Mouse (Mus musculus) erythroblast, embryonic 14.5 days (primary cell): Measurements from ENCODE around the gene Dmd.

Experiments
- GATA1 ChIP-seq: IDR thresholded peaks from 2 replicates; pipeline ENCODE4 v1.6.1; 2012; ENCODE audit warnings: low read length, inconsistent platforms, mixed read lengths
- TAL1 ChIP-seq: IDR thresholded peaks from 3 replicates; pipeline ENCODE4 v1.6.1; 2012; ENCODE audit warnings: low read length, inconsistent platforms, mixed read lengths

DNA sequence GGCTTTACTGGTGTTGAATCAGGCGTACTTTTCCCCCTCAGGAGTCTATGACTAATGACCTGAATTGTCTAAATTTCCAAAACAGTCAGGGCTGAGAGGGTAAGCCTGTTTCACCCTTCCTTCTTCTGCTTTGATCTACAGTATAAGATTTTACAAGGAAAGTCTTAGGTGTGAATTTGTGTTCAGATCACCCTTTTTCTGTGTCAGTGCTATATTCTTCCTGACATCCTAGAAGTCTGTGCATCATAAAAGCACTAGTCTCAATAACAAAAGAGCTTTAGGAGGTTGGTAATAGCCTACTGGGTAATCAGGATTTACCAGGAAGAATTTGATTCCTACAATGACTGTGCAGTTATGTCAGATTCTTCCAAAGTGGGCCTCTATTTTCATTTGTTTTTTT is 101.5 kb downstream of the Dmd start:
- TF ChIP-seq GATA1 (no peak), TAL1 (no peak)
